Mouse (Mus musculus) layer of hippocampus, postnatal 36 days (tissue): ENCODE results near the gene Il21r. TPM values are rescaled to one million over a fixed set of nuclear protein-coding genes. Genes with fewer than 3 reads are reported as not detected.

Source experiments
- DNase-seq, 2 experiments: peaks; one replicate each; pipeline ENCODE4 v3.0.0; 2022
- total RNA-seq, 2 experiments: library from RNA; stranded (reverse); gene quantifications; 2 replicates each; pipeline ENCODE4 v1.2.3; 2021

The Il21r gene
- total RNA-seq, 2 experiments from 2014 or later = 0.75 to 1.4 TPM

GRCm38 (mm10) chr7:125645413-125645812 is 42.2 kb downstream of the Il21r start:
- DNase-seq = no peak

DNA sequence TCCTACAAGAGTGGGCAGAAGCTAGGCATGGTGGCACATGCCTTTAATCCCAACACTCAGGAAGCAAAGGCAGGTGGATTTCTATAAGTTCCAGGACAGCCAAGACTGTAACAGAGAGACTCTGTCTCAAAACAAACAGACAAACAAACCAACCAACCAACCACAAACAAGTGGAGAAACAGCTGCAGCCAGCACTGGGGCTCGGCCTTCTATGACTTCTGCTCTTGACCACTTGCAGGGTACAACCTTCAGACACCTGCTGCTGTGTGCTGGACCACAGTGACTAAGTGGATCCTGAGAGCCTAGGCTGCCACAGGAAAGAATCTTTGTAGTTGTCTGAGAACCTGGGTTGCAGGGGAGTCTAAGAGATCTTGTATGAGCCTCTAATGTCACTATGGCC is 45.8 kb downstream of the Il21r start:
- DNase-seq = no peak

DNA sequence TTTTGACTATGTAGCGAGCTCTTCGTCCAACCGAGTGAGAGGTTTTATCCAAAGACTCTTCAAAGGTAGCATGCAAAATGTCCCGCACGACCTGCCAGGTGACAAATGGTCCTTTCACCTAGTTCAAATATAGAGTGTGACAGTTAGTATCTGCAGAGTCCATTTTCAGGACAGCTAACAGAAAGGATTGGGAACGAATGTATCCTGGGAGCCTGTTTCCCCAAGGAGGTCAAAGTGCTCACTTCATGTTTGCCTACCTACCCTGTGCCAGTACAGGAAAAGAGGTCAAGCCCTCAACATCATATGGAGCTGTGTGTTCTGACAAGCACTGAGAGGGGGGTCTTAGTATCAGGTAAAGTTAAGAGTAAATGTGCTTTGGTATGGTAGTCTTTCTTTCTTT is 54.3 kb downstream of the Il21r start:
- no peak for DNase-seq

GRCm38 (mm10) chr7:125663654-125664053 is 60.4 kb downstream of the Il21r start:
- no peak for DNase-seq

DNA sequence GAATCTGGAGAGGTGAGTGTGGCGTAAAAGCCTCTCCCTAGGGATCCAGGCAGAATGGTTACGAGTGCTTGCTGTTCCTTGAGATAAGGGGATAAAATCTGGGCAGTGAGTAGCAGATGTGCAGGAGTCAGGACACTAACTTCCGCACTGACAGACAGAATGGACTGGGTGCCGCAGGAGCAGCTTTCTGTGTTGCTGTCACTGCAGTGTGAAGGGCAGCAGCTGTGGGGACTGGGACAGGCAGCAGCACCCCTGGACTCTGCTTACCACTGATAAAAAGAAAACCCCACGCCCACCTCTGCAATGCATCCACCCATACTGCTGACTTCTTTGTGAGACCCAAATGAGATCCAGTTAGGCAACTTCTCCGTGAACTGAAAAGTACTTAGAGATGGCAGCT is 67.6 kb downstream of the Il21r start:
- DNase-seq = no peak

DNA sequence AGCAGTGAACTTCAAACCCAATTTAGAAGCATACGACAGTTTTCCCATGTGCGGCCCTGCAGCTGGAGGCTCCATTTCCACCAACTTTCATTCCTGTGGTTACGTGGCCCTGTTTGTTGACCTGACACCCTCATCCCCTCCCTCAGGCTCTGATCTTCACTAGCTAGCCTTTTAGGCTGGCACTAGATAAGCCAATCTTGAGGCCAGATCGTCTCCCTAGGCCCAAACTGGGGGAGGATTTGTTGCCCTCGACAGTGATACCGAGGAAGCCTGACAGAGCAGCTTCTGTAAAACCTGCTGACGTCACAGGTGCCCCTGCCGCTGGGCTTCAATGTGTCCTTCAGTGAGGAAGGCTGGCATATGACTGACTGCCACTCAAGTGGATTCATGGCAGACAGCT is 68.2 kb downstream of the Il21r start:
- no peak for DNase-seq

DNA sequence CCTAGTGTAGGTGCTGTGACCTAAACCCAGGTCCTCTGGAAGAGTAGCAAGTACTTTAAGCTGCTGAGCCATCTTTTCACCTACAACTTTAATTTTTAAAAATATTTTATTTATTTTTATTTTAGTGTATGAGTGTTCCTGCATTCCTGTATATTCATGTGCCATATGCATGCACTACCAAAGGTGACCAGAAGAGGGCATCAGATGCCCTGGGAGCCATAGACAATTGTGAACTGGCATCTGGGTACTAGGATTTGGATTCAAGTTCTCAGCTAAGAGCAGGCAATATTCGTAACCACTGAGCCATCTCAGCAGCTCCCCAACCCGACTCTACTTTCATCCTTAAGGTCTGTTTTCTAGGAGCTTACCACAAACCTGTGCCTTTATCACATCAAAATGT is 71.7 kb downstream of the Il21r start:
- peak in 1 of 2 experiments; percentile 36 for DNase-seq

DNA sequence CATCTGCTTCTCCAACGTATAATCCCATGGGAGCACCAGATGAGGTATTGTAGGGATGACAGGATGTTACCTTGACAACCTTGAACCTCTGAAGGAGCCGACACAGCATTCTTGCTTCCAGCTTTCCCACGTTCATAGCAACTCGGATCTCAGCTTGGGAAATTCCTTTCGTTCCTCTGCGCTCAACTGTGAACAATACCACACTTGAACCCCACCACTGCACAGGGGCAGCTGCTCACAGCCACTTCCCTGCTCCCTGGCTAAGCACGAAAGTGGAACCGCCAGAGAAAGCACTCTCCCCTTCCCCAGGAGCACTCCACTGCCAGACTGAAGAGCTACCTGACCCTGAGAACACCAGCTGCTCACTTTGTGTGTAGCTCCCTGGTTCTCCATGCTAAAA is 75.5 kb downstream of the Il21r start:
- DNase-seq = no peak

DNA sequence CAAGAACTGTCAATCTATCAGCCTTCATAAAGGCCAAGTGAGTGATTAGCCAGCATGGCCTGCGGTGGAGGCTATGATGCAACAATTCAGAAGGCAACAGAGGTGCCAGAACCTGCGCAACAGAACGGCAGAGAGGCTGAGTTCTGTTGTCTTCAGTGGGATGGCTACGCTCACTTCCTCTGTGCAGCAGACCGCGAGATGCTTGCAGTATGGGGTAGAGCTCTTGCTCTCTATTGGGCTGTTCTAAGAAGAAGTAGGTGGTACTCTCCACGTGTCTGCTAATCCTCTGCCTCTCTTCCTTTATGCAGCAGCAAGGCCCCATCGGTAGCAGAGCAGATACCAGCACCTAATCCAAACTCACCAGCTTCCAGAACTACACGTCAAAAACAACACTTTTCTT is 76.7 kb downstream of the Il21r start:
- no peak for DNase-seq

Other genes with a start within 250 kb of the Il21r start
- 1 to 10 TPM; 3.5 to 3.9 TPM for gene Kdm8, start 158.8 kb upstream of the Il21r start, total RNA-seq
- 10 to 100 TPM; 14.8 to 18.1 TPM for gene Nsmce1, start 111.8 kb upstream of the Il21r start, total RNA-seq
- 1 to 10 TPM; 3.1 to 3.5 TPM for gene Il4ra, start 51.3 kb upstream of the Il21r start, total RNA-seq
- 100 to 1,000 TPM; 108 to 110 TPM for gene Gtf3c1, start 104.4 kb downstream of the Il21r start, total RNA-seq
- gene D430042O09Rik, start 104.5 kb downstream of the Il21r start, total RNA-seq = 10 to 100 TPM; 22.9 to 32.4 TPM